Mouse (Mus musculus) ES-Bruce4 (cell line): ENCODE measurements at regions not wholly inside any gene's neighbourhood (a gene's known extent, or its start where the extent isn't known, plus 50 kb on each side); places are given as distances from the start of the nearest gene placed in this dataset.

Source experiments
- CTCF ChIP-seq: IDR thresholded peaks from one replicate; pipeline ENCODE4 v1.8.1; 2011; ENCODE audit warnings: low read depth, low read length
- EP300 ChIP-seq: IDR thresholded peaks from 2 replicates; pipeline ENCODE4 v1.6.1; 2011; ENCODE audit warnings: low read depth, low read length; ENCODE audit not compliant: insufficient read depth

DNA sequence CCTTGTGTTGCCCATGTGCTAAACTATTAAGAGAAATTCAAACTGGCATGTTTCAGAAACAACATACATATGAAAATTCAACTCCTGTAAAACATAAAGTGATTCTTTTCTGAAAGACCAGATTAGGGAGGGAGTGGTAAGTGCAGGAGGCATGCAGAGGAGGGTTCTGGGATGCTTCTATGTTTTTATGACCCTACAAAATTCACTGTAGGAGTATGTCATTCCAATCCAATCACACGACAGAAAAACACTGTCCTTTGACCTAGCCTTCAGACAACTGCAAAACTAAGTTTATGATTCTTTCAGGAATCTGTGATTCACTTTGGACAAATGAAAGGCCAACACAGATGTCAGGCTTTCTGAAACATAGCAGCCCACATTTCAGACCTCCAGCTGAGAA is 159.4 kb upstream of the Pgr start:
- TF ChIP-seq EP300, result no peak
- TF ChIP-seq CTCF, result no peak
